Mouse (Mus musculus) inflammation-experienced regulatory T-cells (primary cell): ENCODE data around the gene Rbp4. TPM values are rescaled to one million over a fixed set of nuclear protein-coding genes. Genes with fewer than 3 reads are reported as not detected.

Experiments
- polyA plus RNA-seq, 2 experiments: library from polyadenylated mRNA; unstranded; fragments of 100-300 nt; shearing (Covaris generic); gene quantifications; one replicate each; pipeline ENCODE4 v1.2.1; 2017

Rbp4 gene
- not detected for polyA plus RNA-seq

GRCm38 (mm10) chr19:38125219-38125610, at the start of gene Rbp4:
TSS of gene Rbp4 (minus strand) at chr19:38125281.

GRCm38 (mm10) chr19:38132481-38132880, 7.4 kb upstream of the Rbp4 start, which contains the start of gene Pde6c:
TSS of gene Pde6c (plus strand) at chr19:38132781.

GRCm38 (mm10) chr19:38096858-38097758, 28.0 kb downstream of the Rbp4 start, which contains the start of gene Ffar4:
TSS of gene Ffar4 (plus strand) at chr19:38097071.

Other genes with a start within 250 kb of the Rbp4 start
- under 1 TPM in 1 of 2 experiments, not detected in 1; 0.27 TPM for gene Myof, start 81.7 kb downstream of the Rbp4 start, polyA plus RNA-seq
- gene Cep55, start 70.3 kb downstream of the Rbp4 start, polyA plus RNA-seq = 1 to 10 TPM; 1.9 TPM
- 1 to 10 TPM in 1 of 2 experiments, not detected in 1; 1.5 TPM for gene Ffar4, start 28.2 kb downstream of the Rbp4 start, polyA plus RNA-seq
- under 1 TPM in 1 of 2 experiments, not detected in 1; 0.10 TPM for gene Pde6c, start 7.5 kb upstream of the Rbp4 start, polyA plus RNA-seq
- 10 to 100 TPM; 37.4 to 39.4 TPM for gene Fra10ac1, start 98.9 kb upstream of the Rbp4 start, polyA plus RNA-seq
- gene Lgi1, start 139.3 kb upstream of the Rbp4 start, polyA plus RNA-seq = 1 to 10 TPM in 1 of 2 experiments, not detected in 1; 1.4 TPM